Mouse (Mus musculus) adrenal gland, postnatal 10 days (tissue): ENCODE results near the gene Zmynd15. TPM values are rescaled to one million over a fixed set of nuclear protein-coding genes. Genes with fewer than 3 reads are reported as not detected.
"Not testable (repeated sequence)": the region's sequence is repeated elsewhere in the genome, so short reads cannot be mapped to it uniquely, and the experiment has no call there.

ENCODE experiments used
- DNase-seq: peaks from one replicate; pipeline ENCODE4 v3.0.0; 2021; ENCODE audit warnings: mixed read lengths
- total RNA-seq, 2 experiments: library from RNA; stranded (reverse); gene quantifications; 2 replicates each; pipeline ENCODE4 v1.2.3; 2021

The Zmynd15 gene
- total RNA-seq, 2 experiments from 2014 or later: 0.93 to 1.8 TPM

GRCm38 (mm10) chr11:70447373-70447772 is 11.9 kb upstream of the Zmynd15 start:
- DNase-seq: no peak

DNA sequence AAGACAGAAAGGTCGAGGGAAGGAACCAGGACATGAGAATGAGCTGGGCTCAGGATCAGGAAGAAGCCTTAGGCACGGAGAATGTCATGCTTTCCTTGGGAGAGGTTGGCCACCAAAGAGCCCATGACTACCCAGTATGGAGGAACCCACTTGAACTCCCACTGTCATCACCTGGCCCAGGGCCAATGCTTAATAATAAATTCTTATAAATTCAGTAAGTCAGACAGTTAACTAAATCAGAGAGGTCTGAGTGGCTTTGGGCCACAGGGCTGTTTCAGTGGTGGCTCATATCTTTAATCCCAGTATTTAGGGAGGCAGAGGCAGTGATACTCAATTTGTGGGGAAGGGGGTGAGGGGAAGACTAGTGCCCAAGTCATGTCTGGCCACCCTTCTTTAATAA is 8.3 kb upstream of the Zmynd15 start:
- no peak for DNase-seq

DNA sequence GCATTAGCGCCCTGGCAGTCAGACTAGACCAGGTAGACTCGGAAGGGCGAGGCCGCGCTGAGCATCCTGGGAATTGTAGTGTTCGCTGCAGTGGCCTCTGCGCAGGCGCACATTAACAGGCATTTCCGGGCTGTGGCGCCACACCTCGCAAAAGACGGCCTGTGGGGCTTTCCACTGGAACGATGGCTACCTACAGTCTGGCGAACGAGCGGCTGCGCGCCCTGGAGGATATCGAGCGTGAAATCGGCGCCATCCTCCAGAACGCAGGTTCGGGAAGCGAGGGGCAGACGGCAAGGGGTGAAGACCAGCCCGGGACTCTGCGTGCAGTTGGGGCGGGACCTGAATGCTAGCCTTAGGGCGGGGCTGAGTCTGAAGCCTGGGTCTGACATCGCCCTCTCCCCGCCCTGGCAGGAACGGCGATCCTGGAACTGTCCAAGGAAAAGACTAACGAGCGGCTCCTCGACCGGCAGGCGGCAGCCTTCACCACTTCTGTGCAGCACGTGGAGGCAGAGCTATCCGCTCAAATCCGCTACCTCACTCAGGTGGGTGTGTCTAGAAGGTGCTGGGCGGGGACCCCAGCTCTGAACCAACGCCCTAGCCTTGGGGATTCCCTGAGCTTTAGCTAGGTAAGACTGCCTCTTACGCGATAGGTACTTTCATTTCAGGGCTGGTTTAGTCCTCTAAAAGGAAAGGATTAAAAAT is 7.3 kb upstream of the Zmynd15 start, which contains the start of gene Med11:
Med11 (plus strand) TSS at position 123 of the 702 bp plus-strand sequence.
- peak; percentile 96 for DNase-seq

- DNase-seq: no peak
These were observed 5.8 kb upstream of the Zmynd15 start for GRCm38 (mm10) chr11:70453261-70454044.

DNA sequence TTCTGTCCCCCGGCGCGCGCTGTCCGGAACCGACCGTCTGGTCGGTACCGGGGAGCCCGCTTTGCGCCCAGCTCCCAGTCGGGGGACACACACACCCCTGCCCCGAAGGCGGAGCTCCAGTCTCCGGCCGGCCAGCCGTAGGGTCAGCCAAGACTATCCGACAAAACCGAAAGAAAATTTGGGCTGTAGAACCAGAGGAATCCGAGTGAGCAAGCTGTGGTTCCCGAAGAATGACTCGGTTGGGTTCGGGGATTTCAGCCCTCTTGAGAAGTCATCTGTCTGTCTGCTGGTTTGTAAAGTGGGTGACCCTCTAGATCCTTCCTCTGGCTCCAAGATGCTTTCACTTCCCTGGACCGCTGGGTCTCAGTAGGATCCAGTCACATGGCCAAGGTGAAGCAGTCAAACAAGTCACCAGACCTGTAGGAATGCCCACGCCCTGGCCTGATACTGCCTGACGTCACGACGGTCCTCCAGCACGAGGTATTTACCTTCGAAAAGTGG is 418 bp downstream of the Zmynd15 start, which contains the start of gene Cxcl16:
Cxcl16 (minus strand) TSS at position 384 of the 501 bp plus-strand sequence.
- peak; percentile 54 for DNase-seq

DNA sequence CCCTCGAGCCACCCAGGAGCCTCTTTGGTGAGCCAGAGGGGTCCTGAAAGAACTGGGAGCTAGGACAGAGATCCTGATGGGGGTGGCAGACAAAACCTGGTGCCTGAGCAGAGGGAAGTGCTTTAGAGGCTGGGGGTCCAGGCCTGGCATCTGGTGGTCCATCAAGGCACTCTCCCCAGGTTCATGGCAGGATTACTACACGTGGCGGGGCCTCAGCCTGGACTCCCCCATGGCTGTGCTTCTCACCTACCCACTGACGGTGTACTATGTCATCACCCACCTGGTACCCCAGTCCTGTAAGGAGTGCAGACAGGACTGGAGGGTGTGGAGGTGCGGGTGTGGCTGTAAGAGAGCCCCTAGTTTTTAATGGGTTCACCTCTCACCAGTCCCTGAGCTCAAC is 4.7 kb downstream of the Zmynd15 start:
- DNase-seq: no peak

- no peak for DNase-seq
These were observed 6.0 kb downstream of the Zmynd15 start for GRCm38 (mm10) chr11:70465211-70465610.

DNA sequence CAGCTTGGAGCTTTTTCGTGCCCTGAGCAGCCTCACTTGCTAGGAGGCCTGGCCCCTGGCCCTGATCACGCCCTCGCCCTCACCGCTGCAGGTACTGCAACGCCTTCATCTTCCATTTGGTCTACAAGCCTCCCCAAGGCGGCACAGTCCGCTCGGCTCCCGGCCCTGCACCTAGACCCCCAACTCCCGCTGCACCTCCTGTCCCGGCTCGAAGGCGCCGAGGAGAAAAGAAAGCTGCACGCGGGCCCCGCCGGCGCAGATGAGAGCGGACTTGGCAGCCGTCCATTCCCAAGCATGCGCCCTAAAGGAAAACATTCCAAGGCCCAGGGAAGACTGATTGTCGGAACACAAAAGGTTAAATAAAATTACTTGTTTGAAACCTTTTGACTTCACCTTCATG is 6.6 kb downstream of the Zmynd15 start:
- peak; percentile 55 for DNase-seq

- no peak for DNase-seq
These were observed 8.8 kb downstream of the Zmynd15 start for GRCm38 (mm10) chr11:70467902-70468619.

GRCm38 (mm10) chr11:70469764-70470163 is 10.5 kb downstream of the Zmynd15 start:
- DNase-seq: no peak

GRCm38 (mm10) chr11:70472716-70473115 is 13.5 kb downstream of the Zmynd15 start:
- no peak for DNase-seq

GRCm38 (mm10) chr11:70473291-70473690 is 14.1 kb downstream of the Zmynd15 start:
- DNase-seq: not testable (repeated sequence)

- no peak for DNase-seq
These were observed 15.8 kb downstream of the Zmynd15 start for GRCm38 (mm10) chr11:70474872-70475534.

GRCm38 (mm10) chr11:70485498-70485897 is 26.3 kb downstream of the Zmynd15 start:
- DNase-seq: no peak

DNA sequence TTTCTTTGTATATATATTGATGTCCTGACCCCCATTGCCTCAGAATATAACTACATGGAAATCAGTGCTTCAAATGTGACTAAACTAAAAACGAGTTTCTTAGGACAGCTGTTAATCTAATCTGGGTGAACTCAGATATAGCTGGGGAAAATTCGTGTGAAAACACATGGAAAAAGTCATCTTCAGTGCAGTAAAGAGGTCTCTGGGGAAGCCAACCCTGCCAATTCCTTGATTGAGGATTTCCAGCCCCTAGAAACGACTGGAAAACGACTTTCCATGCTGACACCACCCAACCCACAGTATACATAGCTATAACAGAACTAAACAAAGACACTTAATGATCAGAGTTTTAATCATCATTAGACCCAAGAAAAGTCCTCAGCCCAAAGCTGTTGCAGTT is 28.6 kb downstream of the Zmynd15 start:
- no peak for DNase-seq

GRCm38 (mm10) chr11:70489138-70489537 is 29.9 kb downstream of the Zmynd15 start:
- DNase-seq: no peak

- DNase-seq: no peak
These were observed 30.5 kb downstream of the Zmynd15 start for GRCm38 (mm10) chr11:70489684-70490083.

GRCm38 (mm10) chr11:70499566-70500475 is 40.6 kb downstream of the Zmynd15 start:
- DNase-seq: peak; percentile 68

- DNase-seq: no peak
These were observed 41.2 kb downstream of the Zmynd15 start for GRCm38 (mm10) chr11:70500476-70500812.

DNA sequence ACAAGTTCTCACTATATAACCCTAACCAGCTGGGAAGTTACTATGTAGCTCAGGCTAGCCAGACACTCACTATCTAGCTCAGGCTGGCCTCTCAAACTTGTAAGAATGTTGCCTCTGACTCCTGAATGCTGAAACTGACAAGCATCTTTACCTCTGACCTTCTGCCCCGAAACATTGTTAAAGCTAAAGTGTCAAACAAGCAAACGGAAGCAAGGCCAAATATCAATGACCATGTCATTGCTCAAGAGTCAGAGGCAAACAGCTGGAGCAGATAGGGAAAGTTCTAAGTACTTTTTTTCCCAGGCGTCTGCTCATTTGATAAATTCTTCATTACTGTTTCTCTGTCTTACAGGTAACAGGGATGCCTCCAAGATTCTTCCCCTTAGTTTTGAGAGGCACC is 42.8 kb downstream of the Zmynd15 start:
- no peak for DNase-seq

DNA sequence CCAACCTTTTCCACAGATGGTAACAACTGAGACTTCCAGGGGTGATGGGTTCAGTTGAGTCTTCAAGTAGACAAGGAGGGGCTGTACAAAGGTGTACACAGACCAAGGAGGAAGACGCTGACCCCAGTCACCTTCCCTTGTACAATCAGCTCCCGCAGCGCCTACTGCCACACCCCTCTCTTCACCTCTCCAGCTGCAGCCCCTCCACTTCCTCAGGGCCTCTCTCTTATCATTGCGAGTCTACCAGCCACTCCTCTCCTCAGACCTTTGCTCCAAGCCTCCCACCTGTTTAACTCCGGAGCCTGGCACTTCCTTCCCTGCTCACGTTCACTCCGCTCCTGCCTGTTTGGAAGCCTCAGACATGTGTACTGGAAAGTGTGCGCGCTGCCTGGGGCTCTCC is 45.7 kb downstream of the Zmynd15 start, which contains the start of gene Tm4sf5:
Tm4sf5 (plus strand) TSS at position 275 of the 400 bp plus-strand sequence.
- DNase-seq: no peak
